Mouse (Mus musculus): Measurements from ENCODE around the gene Midn. TPM values are rescaled to one million over a fixed set of nuclear protein-coding genes. Genes with fewer than 3 reads are reported as not detected.

Gene Midn
- 4.4 TPM for polyA plus RNA-seq (2017; shearing (Covaris generic))

DNA sequence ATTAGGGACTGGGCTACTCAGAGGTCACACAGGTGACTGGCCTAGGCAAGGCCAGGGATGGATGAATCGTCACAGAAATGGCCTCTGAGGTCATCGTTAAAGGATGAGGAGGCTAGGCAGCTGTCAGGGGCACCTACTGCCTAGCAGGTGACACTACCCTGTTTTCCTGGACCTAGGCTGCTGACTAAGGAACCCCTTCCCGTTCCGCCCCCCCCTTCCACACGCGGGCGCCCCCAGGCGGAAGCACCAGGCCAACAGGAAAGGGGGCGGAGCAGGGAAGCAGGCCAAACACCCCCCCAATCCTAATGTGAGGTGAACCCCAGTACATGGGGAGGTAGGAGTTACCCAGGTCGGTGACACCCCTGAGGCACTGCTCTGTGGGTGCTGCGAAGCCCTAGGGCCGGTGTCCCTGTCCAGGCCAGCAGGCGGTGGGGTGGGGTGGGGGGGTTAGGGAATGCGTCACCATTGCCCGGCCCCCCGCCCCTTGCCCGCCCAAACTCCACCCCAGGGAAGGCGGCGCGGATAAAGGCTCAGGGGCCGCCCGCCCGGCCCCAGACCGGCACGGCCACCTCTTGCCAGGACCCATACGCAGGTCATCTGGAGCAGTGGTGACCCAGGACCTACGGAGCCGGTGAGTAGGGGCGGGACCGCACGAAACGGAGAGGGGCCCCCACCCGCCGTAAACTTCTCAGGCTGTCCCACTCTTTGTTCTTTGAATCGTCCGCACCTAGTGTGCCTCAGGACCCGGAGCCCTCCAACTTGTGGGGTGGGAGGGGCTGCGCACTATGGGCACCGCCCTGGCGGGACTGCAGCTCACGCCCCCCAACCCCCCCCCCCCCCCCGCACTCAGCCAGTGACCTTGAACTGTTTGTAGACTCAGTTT is at the start of gene Midn:
Midn (plus strand) TSS at position 554 of the 883 bp plus-strand sequence.

DNA sequence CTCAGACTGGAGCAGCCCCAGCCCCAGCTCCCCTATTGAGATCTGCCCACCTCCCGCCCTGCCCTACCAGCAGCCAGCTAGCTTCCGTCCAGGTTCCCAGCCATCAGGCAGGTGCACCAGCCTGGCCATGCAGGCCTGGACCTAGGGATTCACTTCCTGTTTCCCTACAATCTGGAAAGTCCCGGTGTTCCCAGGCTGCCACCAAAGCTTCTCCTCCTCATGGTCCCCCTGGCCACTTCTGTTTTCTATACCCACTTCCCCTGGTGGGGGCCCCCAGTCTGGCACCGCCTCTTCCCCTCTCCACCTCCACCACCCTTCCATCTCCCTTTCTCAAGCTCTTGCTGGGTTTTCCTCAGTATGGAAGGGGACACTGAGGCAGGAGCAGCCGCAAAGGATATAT is 42.6 kb upstream of the Midn start, which contains the start of gene Sbno2:
Sbno2 (minus strand) TSS at position 112 of the 400 bp plus-strand sequence.

DNA sequence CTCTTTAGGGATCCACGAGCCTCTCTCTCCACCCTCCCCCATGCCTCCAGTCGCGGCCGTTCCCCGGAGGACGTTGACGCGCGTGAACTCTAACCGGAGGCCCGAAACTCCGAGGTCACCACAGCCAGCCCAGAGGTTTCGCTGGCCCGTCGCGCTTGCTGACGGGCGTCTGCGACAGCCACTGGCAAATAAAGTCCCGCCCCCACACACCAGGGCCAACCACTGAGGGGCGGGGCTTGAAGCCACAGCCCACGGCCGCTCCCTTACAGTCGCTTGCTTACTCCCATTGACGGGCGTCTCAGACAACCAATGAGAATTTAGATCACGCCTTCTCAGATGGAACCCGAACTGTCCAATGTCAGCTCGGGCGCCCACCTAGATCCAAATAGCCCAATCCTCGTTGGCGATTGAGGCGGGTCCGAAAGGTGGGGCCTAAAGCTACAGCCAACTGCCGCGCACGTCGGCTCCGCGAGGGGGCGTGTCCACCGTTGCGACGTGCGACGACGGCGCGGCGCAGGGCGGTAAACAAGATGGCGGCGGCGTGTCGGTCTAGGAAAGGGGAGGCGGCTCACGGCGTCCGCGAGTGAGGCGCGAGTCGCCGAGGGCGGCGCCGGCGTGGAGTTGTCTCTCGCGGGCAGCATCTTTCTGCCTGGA is 32.7 kb upstream of the Midn start, which contains the start of gene Stk11:
Stk11 (plus strand) TSS at position 514 of the 654 bp plus-strand sequence.

DNA sequence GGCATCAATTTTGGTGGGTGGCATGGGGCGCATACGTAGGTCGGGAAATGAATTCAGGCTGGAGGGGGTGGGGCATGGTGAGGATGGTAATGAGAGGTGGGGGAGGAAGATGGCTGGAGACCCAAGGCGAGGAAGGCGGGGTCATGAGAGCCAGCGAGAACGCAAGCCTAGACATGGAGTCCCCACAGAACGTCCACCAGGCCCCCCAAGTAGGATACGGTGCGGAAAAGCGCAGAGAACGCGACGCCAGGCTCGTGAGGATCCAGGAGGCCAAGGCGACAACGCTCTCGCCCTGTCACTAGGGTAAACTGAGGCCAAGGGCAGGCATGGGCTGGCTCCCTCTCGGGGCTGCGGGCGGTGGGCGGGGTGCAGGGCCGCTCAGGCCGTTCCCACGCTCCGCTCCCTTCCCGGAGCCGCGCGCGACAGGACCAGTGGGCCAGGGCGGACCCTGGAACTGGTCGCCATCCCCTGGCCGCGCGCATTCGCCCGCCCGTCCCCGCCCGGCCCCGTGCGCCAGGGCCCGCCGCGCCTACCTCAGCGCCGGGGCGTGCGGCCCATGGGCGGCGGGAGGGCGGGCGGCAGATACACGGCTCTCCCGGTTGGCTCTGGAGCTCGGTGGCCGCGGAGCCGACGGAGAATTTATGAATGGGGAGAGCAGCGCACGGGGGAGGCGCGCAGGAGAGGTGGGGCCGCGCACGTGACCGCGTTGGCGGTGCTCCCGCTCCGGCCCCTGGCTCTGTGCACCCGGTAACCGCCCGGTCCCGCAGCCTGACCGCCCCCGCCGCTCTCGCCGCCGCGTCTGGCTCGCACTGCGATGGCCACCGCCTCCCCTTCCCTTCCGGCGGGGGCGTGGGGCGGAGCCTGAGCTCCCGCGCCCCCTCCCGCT is 9.3 kb upstream of the Midn start, which contains the start of gene Atp5d:
Atp5d (plus strand) TSS at position 80 of the 886 bp plus-strand sequence.

DNA sequence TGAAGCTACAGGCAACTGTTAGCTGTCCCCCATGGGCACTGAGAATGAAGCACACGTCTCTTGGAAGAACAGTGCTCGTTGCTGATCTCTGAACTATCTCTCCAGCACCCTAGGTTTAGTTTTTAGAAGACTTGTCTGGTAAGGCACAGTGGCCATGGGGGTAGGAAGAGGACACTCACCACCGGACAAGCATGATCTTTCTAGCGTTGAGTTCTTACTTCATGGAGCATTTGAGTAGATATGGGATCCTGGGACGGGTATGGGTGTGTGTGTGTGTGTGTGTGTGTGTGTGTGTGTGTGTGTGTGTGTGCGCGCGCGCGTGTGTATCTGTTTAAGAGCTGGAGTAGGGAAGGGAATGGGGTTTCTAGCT is 7.4 kb upstream of the Midn start, which contains the start of gene Cbarp:
Cbarp (minus strand) TSS at position 170 of the 370 bp plus-strand sequence.

DNA sequence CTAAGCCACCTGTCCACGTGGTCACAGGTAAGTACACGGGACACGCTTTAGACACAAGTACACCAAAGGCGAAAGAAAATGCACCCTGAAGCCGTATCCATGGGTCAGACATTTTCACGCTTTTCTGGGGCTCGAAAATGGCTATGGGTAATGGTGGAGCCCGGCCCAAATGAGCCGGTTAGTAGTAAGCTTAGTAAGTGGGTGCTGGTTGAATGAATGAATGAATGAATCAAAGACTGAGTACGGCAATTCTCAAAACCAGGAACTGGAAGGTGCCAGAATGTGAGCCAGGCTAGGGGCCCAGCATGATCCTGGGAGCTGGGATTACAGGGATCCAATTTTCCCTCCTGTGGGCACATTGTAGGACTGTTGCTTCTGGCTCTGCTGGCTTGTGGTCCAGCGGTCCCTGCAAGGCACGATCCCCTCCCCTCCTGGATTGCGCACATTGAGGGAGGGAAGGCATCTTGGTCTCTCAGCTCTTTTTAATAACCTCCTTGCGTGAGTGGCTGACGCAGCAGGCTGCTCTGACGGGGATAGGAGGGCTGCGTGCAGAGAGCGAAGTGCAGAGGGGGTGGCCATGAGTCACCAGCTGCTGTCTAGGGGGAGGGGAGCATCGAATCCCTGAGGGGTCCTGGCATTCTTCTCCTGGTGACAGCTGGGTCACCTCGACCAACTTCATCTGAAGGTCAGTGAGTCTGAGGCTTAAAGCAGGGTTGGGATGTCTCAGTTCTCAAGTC is 17.5 kb downstream of the Midn start, which contains the start of gene Cirbp:
Cirbp (plus strand) TSS at position 594 of the 737 bp plus-strand sequence.

DNA sequence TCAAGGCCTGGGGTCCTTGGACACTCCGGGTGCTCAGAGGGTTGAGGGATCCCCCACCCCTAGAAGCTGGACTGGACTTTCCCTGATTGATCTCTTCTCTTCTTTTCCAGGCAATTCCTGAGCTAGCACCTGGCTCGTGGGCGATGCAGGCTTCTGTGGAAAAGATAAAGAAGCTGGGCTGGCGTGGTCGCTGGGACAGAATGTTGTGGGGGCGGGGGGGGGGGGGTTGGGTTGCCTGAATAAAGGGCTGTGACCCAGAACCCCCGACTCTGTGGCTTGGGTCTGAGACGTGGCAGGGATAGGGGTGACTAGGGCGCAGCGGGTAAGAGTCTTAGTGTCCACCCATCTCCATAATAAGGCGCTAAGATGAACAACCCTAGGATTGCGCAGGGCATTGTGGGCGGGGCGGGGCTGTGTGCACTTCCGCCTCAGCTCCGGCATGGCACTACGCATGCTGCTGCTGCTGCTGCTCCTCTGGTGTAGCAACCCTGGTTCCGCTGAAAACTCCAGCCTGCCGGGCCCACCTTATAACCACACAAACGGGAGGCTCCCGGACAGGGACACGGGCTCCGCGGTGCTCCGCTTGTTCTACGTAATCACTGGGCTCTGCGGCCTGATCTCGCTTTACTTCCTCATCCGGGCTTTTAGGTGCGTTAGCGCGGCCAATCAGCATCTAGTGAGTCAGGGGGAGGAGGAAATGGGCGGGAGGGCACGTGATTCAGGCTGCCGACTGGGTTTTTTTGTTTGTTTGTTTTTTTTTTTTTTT is 24.6 kb downstream of the Midn start, which contains the start of gene 1600002K03Rik:
1600002K03Rik (plus strand) TSS at position 418 of the 766 bp plus-strand sequence.

DNA sequence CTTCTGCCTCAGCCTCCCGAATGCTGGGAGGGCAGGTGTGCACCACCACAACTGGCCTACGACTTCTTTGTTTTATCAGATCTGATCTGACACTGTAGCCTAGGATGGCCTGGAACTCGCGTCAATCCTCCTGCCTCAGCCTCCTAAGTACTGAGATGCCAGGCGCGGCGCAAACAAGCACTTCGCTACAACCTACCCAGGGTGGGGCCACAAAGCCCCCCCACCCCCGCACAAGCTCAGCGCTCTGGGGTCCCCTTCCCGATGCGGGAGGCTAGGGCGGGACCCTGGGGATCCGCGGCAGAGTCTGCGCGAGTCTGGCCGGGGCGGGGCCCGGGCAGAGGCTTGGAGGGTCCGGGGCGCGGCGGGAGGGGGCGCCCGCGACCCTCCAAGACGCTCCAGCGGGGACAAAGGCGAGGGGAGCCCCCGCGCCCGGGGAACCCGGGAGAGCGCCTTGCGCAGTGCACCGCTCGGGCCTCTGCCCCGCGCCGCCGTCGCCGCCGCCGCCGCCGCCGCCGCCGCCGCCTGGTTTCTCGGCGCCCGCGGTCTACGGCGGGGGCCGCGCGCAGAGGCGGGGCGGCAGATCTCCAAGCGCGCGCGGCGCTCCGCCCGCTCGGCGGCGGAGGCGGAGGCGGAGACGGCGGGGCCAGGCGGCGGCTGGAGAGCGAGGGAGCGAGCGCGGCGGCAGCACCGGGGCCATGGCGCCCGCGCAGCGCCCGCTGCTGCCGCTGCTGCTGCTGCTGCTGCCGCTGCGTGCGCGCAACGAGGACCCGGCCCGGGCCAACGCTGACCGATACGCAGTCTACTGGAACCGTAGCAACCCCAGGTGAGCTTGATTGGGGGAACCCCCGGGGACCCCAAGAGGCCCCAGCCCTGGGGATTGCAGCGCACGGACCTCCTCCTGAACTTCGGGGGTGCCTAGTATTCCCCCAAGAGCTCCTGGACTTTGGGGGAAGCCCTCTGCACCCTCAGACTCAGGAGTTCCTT is 31.3 kb downstream of the Midn start, which contains the start of gene Efna2:
Efna2 (plus strand) TSS at position 415 of the 984 bp plus-strand sequence.

Other genes starting within 250 kb of the Midn start
- 27.3 TPM for gene Med16, start 239.3 kb upstream of the Midn start, polyA plus RNA-seq (2017; shearing (Covaris generic))
- 19.6 TPM for gene Gm26602, start 237.4 kb upstream of the Midn start, polyA plus RNA-seq (2017; shearing (Covaris generic))
- gene Kiss1r, start 231.3 kb upstream of the Midn start, polyA plus RNA-seq (2017; shearing (Covaris generic)), result 0.26 TPM
- gene R3hdm4, start 227.1 kb upstream of the Midn start, polyA plus RNA-seq (2017; shearing (Covaris generic)), result 117 TPM
- gene Arid3a, start 221.2 kb upstream of the Midn start, polyA plus RNA-seq (2017; shearing (Covaris generic)), result 9.7 TPM
- gene Wdr18, start 188.1 kb upstream of the Midn start, polyA plus RNA-seq (2017; shearing (Covaris generic)), result 74.2 TPM
- gene Grin3b, start 177.6 kb upstream of the Midn start, polyA plus RNA-seq (2017; shearing (Covaris generic)), result 0.49 TPM
- gene Tmem259, start 163.9 kb upstream of the Midn start, polyA plus RNA-seq (2017; shearing (Covaris generic)), result 26.7 TPM
- 580 TPM for gene Cnn2, start 159.7 kb upstream of the Midn start, polyA plus RNA-seq (2017; shearing (Covaris generic))
- gene Abca7, start 151.8 kb upstream of the Midn start, polyA plus RNA-seq (2017; shearing (Covaris generic)), result 42.6 TPM
- gene Arhgap45, start 131.6 kb upstream of the Midn start, polyA plus RNA-seq (2017; shearing (Covaris generic)), result 732 TPM
- 104 TPM for gene Polr2e, start 108.5 kb upstream of the Midn start, polyA plus RNA-seq (2017; shearing (Covaris generic))
- 296 TPM for gene Gpx4, start 101.1 kb upstream of the Midn start, polyA plus RNA-seq (2017; shearing (Covaris generic))
- 60.3 TPM for gene Sbno2, start 42.7 kb upstream of the Midn start, polyA plus RNA-seq (2017; shearing (Covaris generic))
- gene Stk11, start 32.5 kb upstream of the Midn start, polyA plus RNA-seq (2017; shearing (Covaris generic)), result 31.4 TPM
- 367 TPM for gene Atp5d, start 9.6 kb upstream of the Midn start, polyA plus RNA-seq (2017; shearing (Covaris generic))
- 5.3 TPM for gene Cbarp, start 7.4 kb upstream of the Midn start, polyA plus RNA-seq (2017; shearing (Covaris generic))
- 232 TPM for gene Cirbp, start 17.7 kb downstream of the Midn start, polyA plus RNA-seq (2017; shearing (Covaris generic))
- 18.9 TPM for gene 1600002K03Rik, start 24.7 kb downstream of the Midn start, polyA plus RNA-seq (2017; shearing (Covaris generic))
- gene Efna2, start 31.2 kb downstream of the Midn start, polyA plus RNA-seq (2017; shearing (Covaris generic)), result 0.41 TPM
- 66.2 TPM for gene Mum1, start 78.2 kb downstream of the Midn start, polyA plus RNA-seq (2017; shearing (Covaris generic))
- 159 TPM for gene Ndufs7, start 100.8 kb downstream of the Midn start, polyA plus RNA-seq (2017; shearing (Covaris generic))
- gene Gamt, start 112.7 kb downstream of the Midn start, polyA plus RNA-seq (2017; shearing (Covaris generic)), result 1.8 TPM
- 78.1 TPM for gene Dazap1, start 113.2 kb downstream of the Midn start, polyA plus RNA-seq (2017; shearing (Covaris generic))
- gene Rps15, start 144.2 kb downstream of the Midn start, polyA plus RNA-seq (2017; shearing (Covaris generic)), result 748 TPM
- 0.05 TPM for gene Apc2, start 147.7 kb downstream of the Midn start, polyA plus RNA-seq (2017; shearing (Covaris generic))
- 29.9 TPM for gene 2310011J03Rik, start 172.3 kb downstream of the Midn start, polyA plus RNA-seq (2017; shearing (Covaris generic))
- gene Pcsk4, start 181.2 kb downstream of the Midn start, polyA plus RNA-seq (2017; shearing (Covaris generic)), result 1.8 TPM
- gene Reep6, start 181.7 kb downstream of the Midn start, polyA plus RNA-seq (2017; shearing (Covaris generic)), result not detected
- not detected for gene Adamtsl5, start 200.1 kb downstream of the Midn start, polyA plus RNA-seq (2017; shearing (Covaris generic))
- not detected for gene Plk5, start 208.2 kb downstream of the Midn start, polyA plus RNA-seq (2017; shearing (Covaris generic))
- gene Mex3d, start 239.4 kb downstream of the Midn start, polyA plus RNA-seq (2017; shearing (Covaris generic)), result 7.3 TPM